Mouse (Mus musculus): ENCODE measurements at regions not wholly inside any gene's neighbourhood (a gene's known extent, or its start where the extent isn't known, plus 50 kb on each side); places are given as distances from the start of the nearest gene placed in this dataset.

DNA sequence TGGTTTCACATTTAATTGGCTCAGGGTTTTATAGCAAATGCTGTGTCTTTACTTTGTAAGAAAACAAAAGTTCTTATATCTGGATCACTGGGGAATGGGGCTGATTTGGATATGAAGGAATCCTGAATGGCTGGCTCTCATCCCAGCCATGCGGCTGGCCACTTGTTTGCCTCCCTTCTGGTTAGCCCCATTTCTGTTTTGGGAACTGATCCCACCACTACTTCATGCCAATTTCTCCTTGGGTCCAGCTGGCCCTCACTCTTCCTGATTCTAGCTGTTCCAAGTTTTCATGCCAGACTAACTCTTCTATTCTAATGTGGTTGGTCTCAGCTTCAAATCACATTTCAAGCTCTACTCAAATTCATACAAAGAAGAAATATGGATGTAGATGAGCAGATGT lies 5319.6 kb downstream of the 9330182O14Rik start:
- peak; percentile 21 to 30 for DNase-seq (ENCODE audit: low spot score in 2 of 2)
- intact Hi-C loops (cut with DNase I): no loop called here

DNA sequence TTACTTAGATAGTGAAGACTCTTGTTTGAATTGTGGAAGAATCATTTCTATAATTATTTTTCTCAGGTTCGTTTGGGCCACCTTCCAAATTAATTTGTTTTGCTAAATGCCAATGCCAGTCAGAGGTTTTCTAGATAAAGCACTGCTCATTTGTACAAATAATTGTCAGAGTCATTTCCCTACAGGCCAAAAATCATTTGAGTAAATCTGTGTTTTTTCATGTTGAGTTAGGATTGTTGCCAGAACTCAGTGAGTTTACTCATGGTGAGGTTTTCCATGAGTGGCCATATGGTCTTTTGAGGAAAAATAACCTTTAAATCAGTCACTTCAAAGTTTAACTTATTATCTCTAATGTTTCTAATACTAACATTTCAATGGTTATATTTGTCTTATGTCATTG lies 5336.3 kb downstream of the 9330182O14Rik start:
- no peak for DNase-seq (ENCODE audit: low spot score in 2 of 2)

DNA sequence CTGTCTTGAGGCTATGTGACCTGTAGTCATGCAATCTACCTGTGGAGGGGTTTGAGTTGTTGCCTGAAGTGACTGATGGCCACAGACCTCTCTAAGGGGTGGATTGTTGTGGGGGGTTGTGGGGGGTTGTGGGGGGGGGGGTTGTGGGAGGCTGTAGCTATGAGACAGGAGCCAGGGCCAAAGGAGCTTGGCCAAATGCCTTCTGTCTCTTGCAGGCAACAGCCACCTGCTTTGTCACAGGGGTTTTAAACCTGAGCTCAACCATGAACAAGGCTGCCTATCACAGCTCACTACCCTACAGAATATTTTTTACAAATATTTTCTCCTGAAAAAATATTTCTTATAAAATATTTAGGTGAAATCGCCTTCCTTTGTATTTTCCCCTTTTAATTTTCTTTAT lies 5339.0 kb downstream of the 9330182O14Rik start:
- DNase-seq (ENCODE audit: low spot score in 2 of 2): no peak
- intact Hi-C loops (cut with DNase I): no loop called here

More for the DNA sequence above, 5336.3 kb downstream of the 9330182O14Rik start:
- intact Hi-C loops (cut with DNase I): no loop called here

DNA sequence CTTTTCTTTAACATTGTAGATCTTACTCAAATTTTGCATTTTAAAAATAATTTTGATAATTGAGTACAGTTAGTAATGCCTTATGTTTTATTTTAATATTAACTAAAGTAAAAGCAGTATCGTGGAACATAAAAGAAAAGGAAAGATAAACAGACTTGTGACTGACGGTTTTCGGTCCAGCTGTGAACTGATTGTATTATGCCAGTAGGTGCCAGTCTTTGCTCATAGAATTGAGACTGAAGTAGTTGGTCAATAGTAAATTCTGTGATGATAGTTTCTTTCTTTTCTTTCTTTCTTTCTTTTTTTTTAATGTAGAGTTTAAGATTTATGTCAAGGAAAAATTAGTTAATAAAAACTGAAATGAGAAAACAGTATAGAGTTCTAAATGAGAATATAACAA lies 5376.1 kb downstream of the 9330182O14Rik start:
- no peak for DNase-seq (ENCODE audit: low spot score in 2 of 2)
- intact Hi-C loops (cut with DNase I): no loop called here
